Mouse (Mus musculus) cerebellum, adult 11 months (tissue): Measurements from ENCODE around the gene Jakmip3.

Source experiments
- DNase-seq: peaks from one replicate; pipeline ENCODE4 v3.0.0; 2022

Jakmip3 gene

GRCm38 (mm10) chr7:138940612-138941461 is at the start of gene Jakmip3:
Gene Jakmip3 (plus strand): TSS chr7:138940730.
- peak; percentile 71 for DNase-seq

GRCm38 (mm10) chr7:138898122-138898521 is 42.4 kb upstream of the Jakmip3 start:
- DNase-seq = no peak

GRCm38 (mm10) chr7:138898743-138899142 is 41.8 kb upstream of the Jakmip3 start:
- DNase-seq = no peak

- DNase-seq = no peak
Measured at GRCm38 (mm10) chr7:138903886-138904435, 36.6 kb upstream of the Jakmip3 start.

GRCm38 (mm10) chr7:138906441-138906840 is 34.1 kb upstream of the Jakmip3 start:
- DNase-seq = no peak

- peak; percentile 28 for DNase-seq
Measured at GRCm38 (mm10) chr7:138907043-138907442, 33.5 kb upstream of the Jakmip3 start.

- DNase-seq = no peak
Measured at GRCm38 (mm10) chr7:138907976-138908375, 32.6 kb upstream of the Jakmip3 start.

GRCm38 (mm10) chr7:138908768-138909276 is 31.7 kb upstream of the Jakmip3 start:
- DNase-seq = no peak

- DNase-seq = peak; percentile 88
Measured at GRCm38 (mm10) chr7:138909277-138910192, 31.0 kb upstream of the Jakmip3 start, which contains the start of gene Bnip3. Gene Bnip3 (minus strand): TSS chr7:138909519.

GRCm38 (mm10) chr7:138910193-138910562 is 30.4 kb upstream of the Jakmip3 start:
- no peak for DNase-seq

GRCm38 (mm10) chr7:138913616-138914015 is 26.9 kb upstream of the Jakmip3 start:
- no peak for DNase-seq

GRCm38 (mm10) chr7:138919156-138919944 is 21.2 kb upstream of the Jakmip3 start:
- DNase-seq = no peak

GRCm38 (mm10) chr7:138921611-138922010 is 18.9 kb upstream of the Jakmip3 start:
- DNase-seq = no peak

- no peak for DNase-seq
Measured at GRCm38 (mm10) chr7:138923756-138924425, 16.6 kb upstream of the Jakmip3 start.

- no peak for DNase-seq
Measured at GRCm38 (mm10) chr7:138928456-138928855, 12.1 kb upstream of the Jakmip3 start.

- DNase-seq = no peak
Measured at GRCm38 (mm10) chr7:138934523-138934922, 6.0 kb upstream of the Jakmip3 start.

- DNase-seq = no peak
Measured at GRCm38 (mm10) chr7:138938991-138939390, 1.5 kb upstream of the Jakmip3 start.

- peak; percentile 59 for DNase-seq
Measured at GRCm38 (mm10) chr7:138940256-138940611, 296 bp upstream of the Jakmip3 start.

- no peak for DNase-seq
Measured at GRCm38 (mm10) chr7:138941571-138941970, 1.0 kb downstream of the Jakmip3 start.

GRCm38 (mm10) chr7:138942301-138942700 is 1.8 kb downstream of the Jakmip3 start:
- DNase-seq = no peak

- no peak for DNase-seq
Measured at GRCm38 (mm10) chr7:138945668-138946067, 5.1 kb downstream of the Jakmip3 start.

GRCm38 (mm10) chr7:138947741-138948140 is 7.2 kb downstream of the Jakmip3 start:
- no peak for DNase-seq
